Mouse (Mus musculus) colon, adult 2 months (tissue): ENCODE data around the gene Tmem246. TPM values are rescaled to one million over a fixed set of nuclear protein-coding genes. Genes with fewer than 3 reads are reported as not detected.

Experiments
- polyA plus RNA-seq: library from polyadenylated mRNA; depleted of rRNA; stranded (reverse); fragments of >200 nt; gene quantifications from 2 replicates; pipeline ENCODE4 v1.2.3, GENCODE M21; 2012; rRNA removed

Gene Tmem246
- polyA plus RNA-seq, result 102 and 149 TPM in 2 replicates

DNA sequence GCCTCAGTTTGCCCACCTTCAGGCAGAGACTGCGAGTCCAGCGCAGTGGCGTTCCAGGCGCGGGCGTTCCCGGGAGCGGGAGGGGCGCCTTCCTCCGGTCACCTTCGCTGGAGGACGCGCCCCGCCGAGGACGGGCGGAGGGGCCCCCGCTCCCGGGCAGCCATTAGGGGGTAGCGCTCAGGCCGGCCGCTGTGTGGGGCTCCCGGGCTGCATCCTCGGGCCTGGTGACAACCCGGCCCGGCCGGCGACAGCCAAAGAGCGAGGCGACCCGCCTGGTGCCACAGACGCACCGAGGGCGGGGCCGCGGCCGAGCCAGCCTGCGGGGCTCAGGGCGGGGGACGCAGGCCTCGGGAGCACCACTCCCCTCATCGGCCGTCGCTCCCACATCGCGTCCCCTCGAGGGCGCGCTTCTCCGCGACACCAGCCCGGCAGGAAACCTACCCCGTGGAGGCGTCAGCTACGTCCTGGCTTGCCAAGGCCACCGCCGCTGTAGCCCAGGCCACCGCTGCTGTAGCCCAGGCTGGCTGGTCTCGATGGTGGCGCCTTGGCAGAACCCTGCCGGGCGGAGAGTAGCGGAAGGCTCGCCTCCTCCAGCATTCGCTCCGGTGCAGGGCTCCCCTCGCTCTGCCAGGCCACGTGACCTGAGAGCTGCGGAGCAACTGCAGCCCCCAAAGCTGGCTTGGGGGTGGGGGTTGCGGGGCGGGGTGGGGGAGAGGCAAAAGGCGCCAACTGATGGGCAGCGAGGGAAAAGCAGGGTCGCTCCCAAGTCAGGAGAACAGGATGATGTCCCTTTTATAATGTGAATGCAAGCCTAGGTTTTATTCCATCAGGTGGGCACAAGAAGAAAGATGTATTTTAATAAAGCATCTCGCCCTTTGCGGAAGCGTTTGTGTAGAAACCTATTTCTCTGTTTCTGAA lies at the start of gene Tmem246:
TSS of gene Tmem246 (minus strand) at position 694 of the 918 bp plus-strand sequence.

DNA sequence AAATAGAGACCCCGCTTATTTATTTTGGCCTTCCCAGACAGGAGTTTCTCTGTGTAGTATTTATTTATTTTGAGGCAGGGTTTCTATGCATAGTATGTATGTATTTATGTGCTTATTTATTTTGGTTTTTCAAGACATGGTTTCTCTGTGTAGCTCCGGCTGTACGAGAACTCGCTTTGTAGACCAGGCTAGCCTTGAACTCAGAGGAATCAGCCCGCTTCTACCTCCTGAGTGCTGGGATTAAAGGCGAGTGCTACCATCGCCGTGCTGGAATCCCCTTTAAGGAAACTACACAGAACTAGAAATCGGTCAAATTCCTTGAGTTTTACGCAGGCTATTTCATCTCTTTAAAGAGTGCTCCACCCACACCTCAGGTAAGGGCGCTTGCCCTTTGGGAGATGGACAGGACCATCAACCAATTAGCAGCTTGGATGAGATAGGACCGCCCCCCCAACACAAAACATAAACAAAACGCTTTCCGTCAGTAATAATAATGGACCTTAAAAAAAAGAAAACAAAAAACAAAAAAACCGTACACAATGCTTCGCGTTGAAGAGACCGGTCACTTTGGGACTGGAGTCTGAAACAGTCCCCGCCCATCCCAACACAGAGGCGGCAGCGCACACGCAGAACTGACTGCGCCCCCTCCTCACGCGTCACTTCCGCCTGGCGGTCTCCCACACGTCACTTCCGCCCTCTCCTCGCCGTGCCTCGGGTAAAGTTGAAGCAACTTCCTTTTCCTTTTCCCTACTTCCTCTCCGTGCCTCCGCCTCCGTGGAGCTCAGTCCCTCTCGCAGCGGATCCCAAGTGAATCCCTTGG lies 33.9 kb upstream of the Tmem246 start, which contains the start of gene Rnf20:
TSS of gene Rnf20 (plus strand) at position 688 of the 820 bp plus-strand sequence.

DNA sequence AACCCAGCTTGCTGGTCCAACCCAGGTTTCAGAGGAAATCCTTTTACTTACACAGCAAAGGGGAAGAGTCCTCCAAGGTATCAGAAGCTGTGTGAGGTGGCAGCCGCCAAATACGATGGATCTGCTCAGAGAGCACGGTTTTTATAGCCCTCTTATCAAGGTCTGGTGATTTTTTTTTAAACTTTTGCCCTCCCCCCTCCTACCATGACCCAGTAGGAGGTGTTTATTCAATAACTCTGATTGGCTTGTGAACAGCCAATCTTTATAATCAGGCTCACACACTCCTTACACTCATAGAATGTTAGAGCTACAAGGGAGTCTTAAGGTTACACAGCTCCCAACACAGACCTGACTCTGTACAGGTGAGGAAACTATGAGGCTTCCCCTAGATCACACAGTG lies 48.3 kb downstream of the Tmem246 start, which contains the start of gene Aldob:
TSS of gene Aldob (minus strand) at position 164 of the 400 bp plus-strand sequence.

Other genes starting within 250 kb of the Tmem246 start
- gene Acnat2, start 189.7 kb downstream of the Tmem246 start, polyA plus RNA-seq, result not detected in 2 replicates
- gene Acnat1, start 124.0 kb downstream of the Tmem246 start, polyA plus RNA-seq, result 7.2 and 7.4 TPM in 2 replicates
- gene Baat, start 91.3 kb downstream of the Tmem246 start, polyA plus RNA-seq, result 0.21 TPM in 1 of 2 replicates, not detected in the other
- gene Mrpl50, start 76.8 kb downstream of the Tmem246 start, polyA plus RNA-seq, result 1.6 and 2.3 TPM in 2 replicates
- gene Zfp189, start 76.7 kb downstream of the Tmem246 start, polyA plus RNA-seq, result 0.31 and 0.36 TPM in 2 replicates
- 50.0 and 64.2 TPM in 2 replicates for gene Aldob, start 48.3 kb downstream of the Tmem246 start, polyA plus RNA-seq
- gene Rnf20, start 34.1 kb upstream of the Tmem246 start, polyA plus RNA-seq, result 16.0 TPM in 2 replicates
- gene Ppp3r2, start 84.1 kb upstream of the Tmem246 start, polyA plus RNA-seq, result 0.05 TPM in 1 of 2 replicates, not detected in the other
- gene Grin3a, start 247.9 kb upstream of the Tmem246 start, polyA plus RNA-seq, result 0.83 and 1.4 TPM in 2 replicates